Mouse (Mus musculus): ENCODE measurements around the gene Bglap2.

DNA sequence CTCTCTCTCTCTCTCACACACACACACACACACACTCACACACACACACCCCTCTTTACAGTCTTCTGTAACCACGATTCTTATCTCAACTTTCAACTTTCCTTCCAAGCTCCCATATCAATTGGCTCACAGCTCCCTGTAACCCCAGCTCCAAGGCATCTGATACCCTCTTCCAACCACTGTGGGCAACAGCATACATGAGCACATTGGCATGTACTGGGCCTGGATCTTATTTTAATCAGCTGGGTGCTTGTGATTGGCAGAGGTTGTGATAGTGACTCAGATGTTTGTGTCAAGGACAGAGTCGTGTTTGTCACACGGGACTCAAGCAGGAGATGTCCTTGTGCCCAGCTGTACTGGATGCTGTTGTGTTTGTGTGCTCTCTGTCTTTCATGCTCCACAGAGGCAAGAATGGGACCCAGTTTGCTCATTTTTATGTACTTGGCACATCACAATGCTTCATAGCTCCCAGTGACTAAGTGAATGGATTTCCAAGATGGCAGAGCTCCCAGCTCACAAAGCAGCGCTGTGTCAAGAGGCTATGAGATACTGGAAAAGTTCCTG lies 48.9 kb upstream of the Bglap2 start:
- TF ChIP-seq POLR2A (IDR thresholded peaks at IDR 0.05; ENCODE audit: borderline replicate concordance, insufficient read depth, low read length) (no peak), CTCF (IDR thresholded peaks at IDR 0.05; ENCODE audit: borderline replicate concordance, insufficient read depth, low read depth, low read length) (no peak)
